Mouse (Mus musculus): ENCODE results near the gene Gpa33.

DNA sequence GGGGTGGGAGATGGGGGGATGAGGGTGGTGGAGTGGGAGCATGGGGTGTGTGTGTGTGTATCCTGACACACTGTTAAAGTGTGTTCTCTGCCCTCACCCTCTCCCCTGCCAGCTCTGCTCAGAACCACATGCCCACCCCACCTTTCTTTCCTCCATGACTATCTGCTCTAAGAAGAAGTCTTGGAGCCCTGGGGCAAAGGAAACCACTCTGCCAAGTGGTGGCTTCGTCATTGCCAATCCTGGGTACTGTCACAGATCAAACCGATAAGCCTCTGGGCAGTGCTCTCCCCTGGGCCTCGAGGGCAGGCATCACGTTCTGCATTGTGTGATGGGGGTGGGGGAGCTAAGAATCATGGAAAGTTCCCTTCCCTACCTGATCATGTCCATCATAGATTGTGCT is 2.3 kb downstream of the Gpa33 start:
- TF ChIP-seq CTCF (IDR thresholded peaks at IDR 0.05; ENCODE audit: low read depth) = no peak
- TF ChIP-seq EP300 (IDR thresholded peaks at IDR 0.05; ENCODE audit: low read depth) = no peak
